Mouse (Mus musculus) embryonic facial prominence, embryonic 11.5 days (tissue): ENCODE results near the gene Setd7. TPM values are rescaled to one million over a fixed set of nuclear protein-coding genes. Genes with fewer than 3 reads are reported as not detected.
"Not testable (repeated sequence)": the region's sequence is repeated elsewhere in the genome, so short reads cannot be mapped to it uniquely, and the experiment has no call there.

Experiments used
- ATAC-seq: fragments of 200-750 bp; cut with Nextera tagmentation; replicated peaks from 2 replicates; pipeline ENCODE4 v1.8.0; 2017; ENCODE audit warnings: low read depth; ENCODE audit not compliant: insufficient number of reproducible peaks, low FRiP score, low TSS enrichment
- DNase-seq: peaks from one replicate; pipeline ENCODE4 v3.0.0-alpha.2; 2015; ENCODE audit warnings: low spot score
- H3K27ac ChIP-seq: fragments of 300-500 bp; sonication (generic); replicated peaks from 2 replicates; pipeline ENCODE4 v1.5.1; 2014; ENCODE audit warnings: mild to moderate bottlenecking, low read depth, low read length, control low read depth
- H3K27me3 ChIP-seq: fragments of 300-500 bp; sonication (generic); 2 replicates; pipeline ENCODE4 v1.6.1; 2014; ENCODE audit warnings: mild to moderate bottlenecking, low read length, moderate library complexity, mixed read lengths; ENCODE audit not compliant: control insufficient read depth, insufficient read depth
- H3K36me3 ChIP-seq: fragments of 300-500 bp; sonication (generic); replicated peaks from 2 replicates; pipeline ENCODE4 v1.6.1; 2014; ENCODE audit warnings: low read depth, mild to moderate bottlenecking, low read length, moderate library complexity, mixed read lengths; ENCODE audit not compliant: control insufficient read depth, insufficient read depth
- H3K4me1 ChIP-seq: fragments of 300-500 bp; sonication (generic); 2 replicates; pipeline ENCODE4 v1.6.1; 2014; ENCODE audit warnings: low read length, mixed read lengths; ENCODE audit not compliant: control insufficient read depth, insufficient read depth
- H3K4me2 ChIP-seq: fragments of 300-500 bp; sonication (generic); 2 replicates; pipeline ENCODE4 v1.6.1; 2014; ENCODE audit warnings: low read depth, mild to moderate bottlenecking, control low read depth, low read length, moderate library complexity
- H3K4me3 ChIP-seq: fragments of 300-500 bp; sonication (generic); 2 replicates; pipeline ENCODE4 v1.5.1; 2014; ENCODE audit warnings: low read depth, low read length, control low read depth
- H3K9ac ChIP-seq: fragments of 300-500 bp; sonication (generic); replicated peaks from 2 replicates; pipeline ENCODE4 v1.6.1; 2014; ENCODE audit warnings: mild to moderate bottlenecking, control low read depth, low read length
- H3K9me3 ChIP-seq: fragments of 300-500 bp; sonication (generic); replicated peaks from 2 replicates; pipeline ENCODE4 v1.6.1; 2016; ENCODE audit warnings: mild to moderate bottlenecking, low read length, inconsistent platforms, mixed read lengths; ENCODE audit not compliant: control insufficient read depth
- WGBS: fragments of 180-500 bp; shearing (Covaris S2); extraction: QIAGEN DNeasy Blood & Tissue Kit; methylation state at CpG from one replicate; pipeline ENCODE4 v1.1.7; 2014; 5-methylcytosine and 5-hydroxymethylcytosine counted together
- polyA plus RNA-seq: library from polyadenylated mRNA; unstranded; fragments of >200 nt; fragmentation: Nextera tagmentation; extraction: Ambion mirVana; gene quantifications from 2 replicates; pipeline ENCODE4 v1.2.1, GENCODE M21; 2014

The Setd7 gene
- polyA plus RNA-seq, 1 experiment from 2014 or later = 5.0 TPM

DNA sequence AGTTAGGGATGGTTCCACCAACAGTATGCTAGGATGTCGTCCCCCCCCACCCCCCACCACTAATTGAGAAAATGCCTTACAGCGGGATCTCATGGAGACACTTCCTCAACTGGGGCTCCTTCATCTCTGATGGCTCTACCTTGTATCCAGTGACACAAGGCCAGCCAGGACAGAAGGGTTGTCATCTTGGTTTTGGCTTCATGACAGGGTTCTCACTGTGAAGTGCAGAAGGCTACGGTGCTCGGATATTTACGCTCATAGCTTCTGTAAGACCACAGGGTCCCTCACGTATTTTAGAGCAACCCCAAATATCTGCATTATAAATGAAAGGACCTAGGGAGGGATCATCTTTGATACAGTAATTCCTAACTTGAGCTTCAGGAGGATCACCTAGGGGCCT lies 30.9 kb upstream of the Setd7 start:
- ATAC-seq (no peak), DNase-seq (no peak)
- Histone ChIP-seq H3K4me3 (no peak overlapping the region), H3K27me3 (no peaks in the 10 kb centered on the region), H3K9me3 (no peaks in the 10 kb centered on the region), H3K36me3 (no peaks in the 10 kb centered on the region), H3K9ac (no peak overlapping the region), H3K4me2 (no peak overlapping the region), H3K4me1 (no peaks in the 10 kb centered on the region), H3K27ac (no peak overlapping the region)
- 90% methylated on average over 6 of the region's 6 CpGs for WGBS

DNA sequence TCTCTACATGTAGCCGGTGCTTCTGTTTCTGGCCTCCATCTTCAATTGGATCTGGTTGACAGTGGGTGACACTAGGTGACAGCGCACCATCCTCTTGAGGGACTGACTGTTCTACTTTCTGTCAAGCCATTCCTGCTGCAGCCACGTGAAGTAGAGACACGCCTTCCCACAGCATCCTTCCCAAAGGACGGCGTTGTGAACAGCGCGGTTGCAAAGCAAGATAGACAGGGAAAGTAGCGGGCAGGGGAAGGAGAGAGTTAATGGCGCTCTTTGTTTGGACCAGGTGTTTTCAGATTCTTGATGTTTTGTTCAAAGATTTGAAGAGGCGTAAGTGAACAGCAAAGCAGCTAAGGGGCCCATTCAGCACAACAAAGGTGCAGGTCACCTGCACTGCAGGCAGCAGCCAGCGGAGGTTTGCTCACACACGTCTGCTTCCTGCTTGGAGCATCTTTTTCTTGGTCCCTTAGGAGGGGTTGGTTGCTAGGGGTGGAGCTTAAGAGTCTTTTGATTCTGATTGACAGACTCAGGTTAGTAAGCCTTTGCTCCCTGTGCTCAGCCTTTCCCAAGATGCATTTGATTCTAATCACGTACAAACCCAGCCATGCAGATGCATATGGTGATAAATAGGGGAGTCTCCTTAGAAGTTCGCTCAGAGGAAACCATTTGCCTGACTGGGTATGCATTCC lies 29.7 kb upstream of the Setd7 start:
- Histone ChIP-seq H3K4me1 (no peaks in the 10 kb centered on the region), H3K36me3 (no peaks in the 10 kb centered on the region), H3K9ac (no peak overlapping the region), H3K27ac (no peak overlapping the region), H3K9me3 (no peaks in the 10 kb centered on the region), H3K27me3 (no peaks in the 10 kb centered on the region), H3K4me2 (no peak overlapping the region), H3K4me3 (no peak overlapping the region)
- ATAC-seq (0 out of 2 replicates have a peak, but pooled peaks have one; percentile 44), DNase-seq (peak; percentile 58)
- WGBS = 32% methylated on average over 15 of the region's 15 CpGs

DNA sequence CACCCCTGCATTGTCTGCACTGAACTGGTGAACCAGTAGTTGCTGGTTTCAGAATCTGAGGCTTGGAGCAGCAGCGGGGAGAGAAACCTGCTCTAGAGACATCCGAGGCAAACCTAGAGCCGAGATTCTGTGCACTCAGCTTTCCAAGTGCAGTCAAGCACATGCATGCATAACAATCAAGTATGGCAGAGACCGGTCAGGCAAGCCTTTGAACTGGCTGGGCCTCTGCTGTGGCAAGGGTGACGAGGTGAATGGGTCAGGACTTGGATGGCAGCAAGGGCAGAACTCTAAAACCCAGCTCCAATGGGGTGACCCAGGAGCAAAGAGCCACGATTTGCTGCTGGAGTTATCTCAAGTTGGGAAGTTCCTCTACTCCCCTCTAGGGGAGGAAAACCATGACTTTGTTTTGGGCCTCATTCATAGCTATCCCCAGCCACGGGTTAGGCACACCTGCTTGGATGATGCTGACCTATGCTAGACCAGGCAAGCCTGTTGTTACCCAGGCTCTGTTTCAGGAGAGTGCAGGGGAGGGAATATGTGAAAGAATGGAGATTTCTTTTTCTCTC lies 27.1 kb upstream of the Setd7 start:
- WGBS = 58% methylated on average over 7 of the region's 7 CpGs
- Histone ChIP-seq H3K4me1 (no peaks in the 10 kb centered on the region), H3K9me3 (no peaks in the 10 kb centered on the region), H3K27me3 (no peaks in the 10 kb centered on the region), H3K9ac (no peak overlapping the region), H3K4me3 (no peak overlapping the region), H3K27ac (no peak overlapping the region), H3K36me3 (no peaks in the 10 kb centered on the region), H3K4me2 (no peak overlapping the region)
- no peak for ATAC-seq
- no peak for DNase-seq

DNA sequence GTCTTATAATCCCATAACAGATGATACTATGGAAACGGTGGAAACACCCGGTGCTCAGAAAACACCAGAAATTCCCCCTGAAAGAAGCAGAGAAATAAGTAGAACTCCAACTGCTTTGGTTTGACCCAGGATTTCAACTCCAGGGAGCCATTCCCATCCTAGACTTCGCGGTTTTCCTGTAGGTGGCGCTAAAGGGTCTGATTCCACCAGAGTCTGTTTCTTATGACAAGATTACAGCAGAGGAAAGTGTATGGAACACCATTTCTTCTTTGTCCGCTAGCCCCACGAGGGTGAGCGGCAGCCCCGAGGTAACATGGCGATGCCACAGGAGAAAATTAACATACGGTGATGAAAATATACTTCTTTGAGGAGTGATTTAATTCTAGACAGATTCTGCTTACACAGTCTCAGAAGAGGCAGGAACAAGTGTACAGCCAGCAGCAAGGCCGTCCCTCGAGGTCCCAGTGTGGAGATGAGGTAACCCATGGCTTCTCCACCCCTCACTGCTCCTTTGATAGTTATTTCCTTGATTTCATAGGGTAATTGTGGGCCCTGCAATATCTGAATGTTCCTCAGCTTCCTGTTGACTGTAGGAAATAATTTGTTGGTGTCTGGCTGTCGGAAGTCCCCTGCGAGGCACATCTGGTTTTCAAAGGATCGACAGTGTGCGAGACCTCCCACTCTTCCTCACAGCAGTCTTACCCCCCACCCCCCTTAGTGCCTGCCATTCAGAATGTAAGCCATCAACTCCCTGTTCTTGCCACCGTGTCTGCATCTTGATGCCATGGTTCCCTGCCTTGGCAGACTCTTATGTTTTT lies 23.1 kb upstream of the Setd7 start:
- 27% methylated on average over 18 of the region's 18 CpGs for WGBS
- ATAC-seq = no peak
- no peak overlapping the region for H3K4me2 ChIP-seq
- H3K9ac ChIP-seq = no peak overlapping the region
- no peak overlapping the region for H3K27ac ChIP-seq
- DNase-seq = peak; percentile 88
- no peaks in the 10 kb centered on the region for H3K4me1 ChIP-seq
- H3K9me3 ChIP-seq = no peaks in the 10 kb centered on the region
- H3K36me3 ChIP-seq = no peaks in the 10 kb centered on the region
- no peaks in the 10 kb centered on the region for H3K27me3 ChIP-seq
- no peak overlapping the region for H3K4me3 ChIP-seq

DNA sequence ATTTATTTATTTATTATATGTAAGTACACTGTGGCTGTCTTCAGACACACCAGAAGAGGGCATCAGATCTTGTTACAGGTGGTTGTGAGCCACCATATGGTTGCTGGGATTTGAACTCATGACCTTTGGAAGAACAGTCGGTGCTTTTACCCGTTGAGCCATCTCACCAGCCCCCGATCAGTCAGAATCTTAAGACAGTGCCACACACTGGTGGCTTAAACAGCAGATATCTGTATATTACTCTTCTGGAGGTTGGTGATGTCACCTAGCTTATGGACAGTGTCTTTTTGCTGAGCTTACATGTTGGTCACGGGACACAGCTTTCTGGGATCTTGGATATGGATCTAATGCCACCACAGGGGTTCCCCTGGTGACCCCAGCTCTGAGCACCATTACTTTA lies 18.6 kb upstream of the Setd7 start:
- not testable (repeated sequence) for H3K4me2 ChIP-seq, H3K27ac ChIP-seq, H3K36me3 ChIP-seq, H3K4me1 ChIP-seq, H3K9me3 ChIP-seq, DNase-seq, H3K9ac ChIP-seq, ATAC-seq, H3K4me3 ChIP-seq, H3K27me3 ChIP-seq
- 84% methylated on average over 4 of the region's 4 CpGs for WGBS

DNA sequence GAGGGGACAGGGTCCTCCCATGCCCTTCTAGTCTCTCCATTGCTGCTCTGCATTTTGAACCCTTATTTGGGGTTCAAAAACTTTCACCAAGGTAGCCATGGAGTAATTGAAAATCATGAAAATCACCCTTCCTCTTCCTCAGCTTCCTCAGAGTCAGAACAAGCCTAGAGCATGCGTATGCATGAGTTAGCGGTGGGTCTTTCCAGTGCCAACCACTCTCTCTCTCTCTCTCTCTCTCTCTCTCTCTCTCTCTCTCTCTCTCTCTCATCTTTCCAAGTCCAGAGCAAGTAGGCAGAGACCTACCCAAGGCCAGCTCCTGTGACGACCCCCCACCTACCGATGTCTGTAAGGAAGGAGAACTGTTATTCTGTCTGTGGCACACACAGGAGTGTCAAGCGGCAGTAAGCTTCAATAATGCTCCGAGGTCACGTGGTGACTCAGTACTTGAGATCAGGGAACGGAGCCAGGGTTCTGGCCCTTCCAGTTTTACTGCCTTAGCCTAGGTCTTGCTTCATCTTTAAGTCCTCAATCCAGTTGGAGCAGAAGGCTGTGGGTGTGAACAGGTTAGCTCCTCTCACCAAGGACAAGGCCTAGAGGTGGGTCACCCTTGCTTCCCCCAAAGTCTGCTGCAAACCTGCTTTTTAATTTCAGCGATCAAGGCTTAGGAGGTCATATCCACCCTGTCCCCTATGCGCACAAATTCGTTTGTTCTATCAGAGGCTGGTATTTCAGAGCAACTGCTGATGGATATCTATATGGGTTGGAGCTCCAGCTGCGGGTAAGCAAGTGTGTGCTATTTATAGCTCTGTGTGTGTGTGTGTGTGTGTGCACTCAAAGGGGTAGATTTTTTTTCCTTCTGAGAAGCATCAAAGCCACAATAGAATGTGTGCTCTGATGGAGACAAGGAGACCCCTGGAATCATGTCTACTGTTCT lies 17.4 kb upstream of the Setd7 start:
- Histone ChIP-seq H3K27me3 (no peaks in the 10 kb centered on the region), H3K9ac (no peak overlapping the region), H3K36me3 (no peaks in the 10 kb centered on the region), H3K4me3 (no peak overlapping the region), H3K9me3 (no peaks in the 10 kb centered on the region), H3K27ac (no peak overlapping the region), H3K4me2 (no peak overlapping the region), H3K4me1 (no peaks in the 10 kb centered on the region)
- 80% methylated on average over 12 of the region's 12 CpGs for WGBS
- DNase-seq (no peak), ATAC-seq (no peak)

DNA sequence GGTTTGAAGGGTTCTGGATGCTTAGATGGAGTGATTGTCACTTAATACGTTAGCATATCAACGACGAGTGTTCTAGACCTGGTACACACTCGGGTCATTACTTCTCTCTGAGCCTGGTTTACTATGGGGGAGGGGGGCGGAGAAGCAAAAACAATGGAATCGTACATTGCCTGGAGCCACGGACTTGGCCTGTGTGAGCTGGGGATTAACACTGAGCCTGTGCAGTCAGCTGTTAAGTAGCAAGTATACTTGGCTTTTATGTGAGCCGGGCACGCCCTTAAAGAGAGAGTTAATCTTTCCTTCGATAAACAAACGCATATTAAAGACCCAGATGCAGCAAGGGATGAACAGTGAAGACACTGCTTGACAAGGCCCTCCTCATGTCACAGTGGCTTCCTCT lies 16.7 kb upstream of the Setd7 start:
- no peak overlapping the region for H3K4me3 ChIP-seq
- ATAC-seq (no peak), DNase-seq (no peak)
- H3K27me3 ChIP-seq = no peaks in the 10 kb centered on the region
- H3K4me2 ChIP-seq = no peak overlapping the region
- H3K36me3 ChIP-seq = no peaks in the 10 kb centered on the region
- no peak overlapping the region for H3K27ac ChIP-seq
- H3K4me1 ChIP-seq = no peaks in the 10 kb centered on the region
- 60% methylated on average over 11 of the region's 11 CpGs for WGBS
- H3K9me3 ChIP-seq = no peaks in the 10 kb centered on the region
- no peak overlapping the region for H3K9ac ChIP-seq
